Mouse (Mus musculus) kidney, adult 2 months (tissue): ENCODE data around the gene Abhd14a.
A peak's percentile ranks its signal among the peaks of the same experiment; 100 is the strongest.

Experiments
- CTCF ChIP-seq: fragments of 200-500 bp; conservative IDR thresholded peaks from 2 replicates; pipeline ENCODE4 v1.5.1; 2011; ENCODE audit warnings: low read depth, mild to moderate bottlenecking, control low read depth, low read length, moderate library complexity, mixed read lengths; ENCODE audit not compliant: insufficient read depth, insufficient read length
- POLR2A ChIP-seq: fragments of 200-500 bp; IDR thresholded peaks from one replicate; pipeline ENCODE4 v1.6.1; 2011; ENCODE audit warnings: low read depth, low read length, control low read depth

DNA sequence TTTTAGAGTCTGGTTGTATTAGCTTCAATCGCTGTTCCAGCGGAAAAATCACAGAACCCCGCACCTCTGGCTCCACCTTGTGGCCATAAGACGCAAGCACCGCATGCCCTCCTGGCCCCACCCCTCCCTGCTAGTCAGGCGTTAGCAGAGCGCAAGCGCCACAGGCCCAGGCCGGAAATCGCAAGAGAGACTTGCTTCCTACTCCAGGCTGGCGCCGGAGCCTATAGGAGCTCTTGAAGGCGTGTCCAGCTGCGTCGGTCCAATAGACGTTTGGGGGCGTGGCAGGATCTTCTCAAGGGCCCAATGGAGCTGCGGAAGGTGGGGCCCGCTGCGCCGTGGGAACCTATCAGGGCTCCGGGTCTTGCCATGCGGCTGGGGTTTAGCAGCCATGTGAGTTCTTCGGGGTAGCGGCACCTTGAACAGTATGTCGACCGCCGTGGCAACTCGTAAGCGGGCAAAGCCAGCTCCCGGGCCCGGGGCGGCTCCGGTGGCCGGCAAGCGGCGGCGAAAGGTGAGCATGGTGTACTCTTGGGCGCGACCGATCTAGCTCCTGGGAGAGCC is 29.5 kb upstream of the Abhd14a start, which contains the start of gene Parp3:
- TF ChIP-seq CTCF = peak; percentile 96
- no peak for TF ChIP-seq POLR2A
